Mouse (Mus musculus): ENCODE measurements at regions not wholly inside any gene's neighbourhood (a gene's known extent, or its start where the extent isn't known, plus 50 kb on each side); places are given as distances from the start of the nearest gene placed in this dataset.
A peak's percentile ranks its signal among the peaks of the same experiment; 100 is the strongest.

DNA sequence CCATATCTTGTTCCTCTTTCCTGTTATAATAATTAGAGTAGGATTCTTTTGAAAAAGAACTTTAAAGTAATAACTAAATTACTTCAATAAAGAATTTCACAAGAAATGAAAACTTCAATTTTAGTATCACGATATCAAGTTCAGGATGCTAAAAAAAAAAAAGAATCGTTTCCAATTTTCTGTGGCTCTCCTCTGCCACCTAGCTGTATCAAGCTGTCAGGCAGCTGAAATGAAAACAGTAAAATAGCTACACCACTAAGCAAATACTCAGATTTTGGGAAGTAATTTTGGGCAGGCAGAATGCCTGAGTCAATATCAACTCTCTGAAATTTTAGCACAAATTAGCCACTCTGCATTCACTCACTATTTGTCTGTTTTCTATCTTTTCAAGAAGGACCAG is 694.5 kb upstream of the Arrdc3 start:
- DNase-seq (ENCODE audit: low spot score in 2 of 2): no peak

DNA sequence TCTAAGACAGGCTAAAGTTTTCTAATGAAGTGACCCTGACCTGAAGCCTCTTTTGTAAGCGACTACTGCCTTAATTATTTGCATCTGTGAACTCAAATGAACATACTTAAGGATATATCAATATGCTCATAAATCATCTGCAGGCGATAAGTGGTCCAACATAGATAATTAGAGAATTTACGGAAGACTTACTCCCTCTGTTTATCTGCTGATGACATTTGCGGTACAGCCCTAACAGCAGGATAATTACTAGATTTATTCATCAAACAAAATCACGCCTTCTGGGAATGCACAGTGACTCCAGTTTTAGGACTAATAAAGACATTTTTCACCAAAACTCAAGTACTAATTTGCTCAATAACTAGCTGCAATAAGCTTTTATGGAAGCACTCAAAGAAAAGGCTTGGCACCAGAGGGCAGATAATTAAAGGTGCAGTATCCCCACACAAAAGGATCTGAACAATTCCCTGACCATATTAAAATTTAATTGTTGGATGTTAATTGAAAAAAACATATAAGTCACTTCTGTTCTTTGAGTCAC is 688.0 kb upstream of the Arrdc3 start:
- no peak for DNase-seq (ENCODE audit: low spot score in 2 of 2)

DNA sequence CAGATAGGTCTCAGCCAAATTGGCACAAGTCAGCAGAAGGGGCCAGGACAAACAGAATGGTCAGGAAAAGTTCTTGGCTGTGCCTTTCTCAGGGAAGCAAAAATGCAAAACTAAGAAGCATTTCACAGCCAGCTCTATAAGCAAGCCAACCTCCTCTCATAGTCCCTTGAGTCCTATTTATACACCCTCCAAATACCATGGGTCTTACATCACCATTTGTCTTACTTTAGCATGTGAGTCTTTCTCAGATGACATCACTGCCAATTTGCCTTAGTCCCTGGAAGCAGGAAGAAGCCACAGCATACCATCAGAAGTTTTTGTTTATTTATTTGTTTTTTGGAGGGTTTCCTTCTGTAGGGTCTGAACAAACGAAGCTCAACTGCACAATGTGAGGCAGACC is 659.1 kb upstream of the Arrdc3 start:
- DNase-seq (ENCODE audit: low spot score in 2 of 2): no peak

DNA sequence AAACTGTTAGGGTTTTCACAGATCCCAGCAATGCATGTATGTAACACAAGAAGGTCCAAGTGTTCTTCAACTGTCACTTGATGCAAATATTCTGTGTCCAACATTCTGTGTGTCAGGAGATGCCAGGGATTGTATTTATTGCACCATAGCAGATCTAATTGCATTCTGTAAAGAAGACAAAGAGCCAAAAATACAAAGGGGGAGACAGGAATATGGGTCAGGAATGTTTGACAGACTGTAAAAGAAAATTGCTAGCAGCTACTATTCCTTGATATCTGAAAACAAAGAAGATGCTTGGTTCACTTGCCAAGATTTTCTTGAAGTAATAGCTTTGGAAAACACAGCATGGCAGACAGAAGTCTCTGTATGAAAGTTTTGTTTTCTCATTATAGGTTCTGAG is 651.8 kb upstream of the Arrdc3 start:
- DNase-seq (ENCODE audit: low spot score in 2 of 2): no peak

DNA sequence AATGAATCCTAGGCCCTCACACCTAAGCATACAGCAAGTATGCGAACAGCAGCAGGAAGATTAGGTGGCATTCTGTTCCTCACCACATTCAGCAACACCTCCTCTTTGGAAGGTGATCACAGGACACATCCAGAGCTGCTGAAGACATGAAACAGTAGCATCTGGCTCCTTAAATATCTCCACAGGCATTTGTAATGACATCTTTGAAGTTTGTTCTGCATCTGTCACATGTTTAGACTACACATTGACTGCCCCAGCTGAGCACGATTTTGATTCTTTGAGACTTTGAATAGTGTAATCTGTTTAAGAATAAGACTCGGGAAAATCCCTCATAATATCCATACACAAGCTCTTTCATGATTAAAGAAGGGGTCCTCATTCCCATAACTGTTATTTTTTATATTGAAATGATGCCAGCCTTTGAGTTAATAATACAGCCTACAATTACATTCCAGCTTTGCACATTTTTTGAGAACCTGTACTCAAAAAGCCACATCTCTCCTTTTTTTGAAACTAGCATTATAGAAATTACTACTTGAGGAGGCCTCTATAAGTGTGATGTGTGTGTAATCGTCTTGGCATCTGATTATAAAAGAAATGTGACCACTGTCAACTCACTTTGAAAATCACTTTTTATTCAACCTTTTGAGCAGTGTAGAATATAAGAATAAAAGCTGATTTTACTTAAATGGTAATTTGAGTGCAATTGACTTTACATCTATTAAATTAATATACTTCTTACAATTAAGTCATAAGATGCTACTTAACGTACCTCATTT is 647.7 kb upstream of the Arrdc3 start:
- no peak for DNase-seq (ENCODE audit: low spot score in 2 of 2)

DNA sequence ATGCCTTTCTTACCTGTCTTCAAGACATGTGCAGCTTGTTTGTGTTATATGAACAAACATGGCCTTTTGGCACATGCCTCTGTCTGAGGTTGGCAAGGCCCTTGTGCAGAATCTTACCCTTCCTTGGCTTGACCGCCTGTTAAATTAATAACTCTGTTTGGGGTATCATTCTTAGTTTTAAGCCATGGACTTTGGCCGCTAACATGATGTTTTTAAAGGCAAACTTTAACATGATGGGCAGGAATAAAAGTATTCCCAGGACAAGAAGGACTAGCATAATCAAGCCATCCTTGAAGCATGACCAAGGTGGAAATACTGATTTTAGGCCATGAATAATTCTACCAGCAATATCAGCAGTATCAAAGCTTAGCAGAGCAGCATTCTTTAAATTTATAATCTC is 620.4 kb upstream of the Arrdc3 start:
- DNase-seq (ENCODE audit: low spot score in 2 of 2): no peak

DNA sequence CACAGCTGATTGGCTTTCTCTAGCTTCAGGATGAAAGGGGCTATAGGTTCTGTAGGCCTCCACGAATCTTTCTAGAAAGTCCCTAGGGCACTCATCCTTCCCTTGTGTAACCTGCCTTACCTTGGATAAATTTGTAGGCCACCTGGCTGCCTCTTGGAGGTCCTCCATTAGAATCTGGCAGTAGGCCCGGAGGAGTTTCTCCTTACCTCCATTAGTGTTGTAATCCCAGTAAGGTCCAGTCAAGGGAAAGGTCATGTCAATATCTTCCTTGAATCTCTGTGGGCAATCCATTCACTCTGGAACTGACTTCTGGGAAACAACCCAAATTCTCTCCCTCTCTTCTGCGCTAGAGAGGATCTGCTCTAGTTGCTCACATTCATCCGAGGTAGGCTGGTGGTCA is 616.1 kb upstream of the Arrdc3 start:
- DNase-seq (ENCODE audit: low spot score in 2 of 2): no peak

DNA sequence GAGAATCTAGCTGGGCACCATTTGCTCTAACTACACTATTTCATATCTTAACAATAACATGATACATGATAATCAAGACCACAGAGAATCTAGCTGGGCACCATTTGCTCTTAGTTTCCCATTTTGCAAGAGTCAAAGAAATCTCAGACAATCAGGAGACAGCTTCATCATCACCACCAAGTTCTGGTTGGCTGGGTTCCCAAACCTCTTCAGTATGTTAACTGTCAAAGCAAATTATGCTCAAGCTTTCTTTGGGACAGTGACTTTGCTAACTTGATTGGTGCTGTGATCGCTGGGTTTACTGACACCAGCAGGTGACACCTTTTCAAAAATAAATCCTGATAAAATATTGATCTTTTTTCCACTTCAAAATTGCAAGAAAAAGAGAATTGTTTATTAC is 609.2 kb upstream of the Arrdc3 start:
- no peak for DNase-seq (ENCODE audit: low spot score in 2 of 2)

DNA sequence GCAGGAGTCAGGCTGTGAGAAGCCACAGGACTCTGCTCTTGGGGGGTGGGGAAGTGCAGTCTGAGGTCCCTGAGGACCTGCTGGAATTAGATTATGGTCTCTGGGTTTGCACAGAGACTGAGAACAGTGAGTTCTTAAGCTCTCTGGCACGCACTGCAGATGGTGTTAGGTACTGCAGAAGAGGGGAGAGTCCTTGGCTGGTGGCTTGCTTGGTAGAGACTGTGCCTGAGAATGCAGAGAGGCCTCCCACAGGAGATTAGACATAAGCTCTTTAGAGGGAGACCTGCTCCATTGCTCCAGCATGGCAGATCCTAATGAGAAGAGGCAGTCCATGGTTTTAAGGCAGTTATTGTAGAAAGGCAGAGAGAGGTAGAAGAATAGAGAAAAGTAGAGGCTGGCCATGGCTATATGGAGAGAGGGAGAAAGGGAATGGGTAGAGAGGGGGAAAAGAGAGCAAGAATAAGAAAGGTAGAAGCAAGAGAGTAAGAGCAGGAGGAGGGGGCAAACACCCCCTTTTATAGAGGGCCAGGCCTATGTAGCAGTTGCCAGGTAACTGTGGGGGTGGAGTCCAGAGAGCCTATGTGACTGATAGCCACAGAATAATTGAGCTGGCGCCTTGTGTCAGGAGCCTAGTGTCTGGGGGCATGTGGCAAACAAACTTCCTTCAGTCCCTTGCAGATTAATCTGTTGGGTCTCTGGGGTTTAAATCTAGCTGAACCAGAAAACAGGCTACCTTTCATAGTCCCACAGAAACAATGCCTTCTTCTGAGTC is 591.3 kb upstream of the Arrdc3 start:
- no peak for DNase-seq (ENCODE audit: low spot score in 2 of 2)

DNA sequence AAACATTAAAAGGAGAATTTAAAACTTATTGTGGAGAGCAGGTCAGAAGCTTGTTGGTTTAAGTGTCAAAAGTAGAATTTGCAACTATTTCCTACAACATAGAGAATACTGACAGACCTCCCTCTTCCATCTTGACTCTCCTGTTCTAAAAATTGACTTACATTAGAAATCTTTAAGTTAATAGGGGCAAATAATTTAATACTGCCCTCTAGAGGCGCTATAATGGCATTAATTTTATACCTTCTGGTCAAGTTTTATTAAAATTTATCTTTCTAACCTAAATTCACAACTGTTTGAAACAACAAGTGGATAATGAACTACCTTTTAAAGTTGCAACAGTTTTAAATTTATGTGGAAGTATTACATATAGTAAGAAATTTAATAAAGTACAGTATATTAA is 587.5 kb upstream of the Arrdc3 start:
- no peak for DNase-seq (ENCODE audit: low spot score in 2 of 2)

DNA sequence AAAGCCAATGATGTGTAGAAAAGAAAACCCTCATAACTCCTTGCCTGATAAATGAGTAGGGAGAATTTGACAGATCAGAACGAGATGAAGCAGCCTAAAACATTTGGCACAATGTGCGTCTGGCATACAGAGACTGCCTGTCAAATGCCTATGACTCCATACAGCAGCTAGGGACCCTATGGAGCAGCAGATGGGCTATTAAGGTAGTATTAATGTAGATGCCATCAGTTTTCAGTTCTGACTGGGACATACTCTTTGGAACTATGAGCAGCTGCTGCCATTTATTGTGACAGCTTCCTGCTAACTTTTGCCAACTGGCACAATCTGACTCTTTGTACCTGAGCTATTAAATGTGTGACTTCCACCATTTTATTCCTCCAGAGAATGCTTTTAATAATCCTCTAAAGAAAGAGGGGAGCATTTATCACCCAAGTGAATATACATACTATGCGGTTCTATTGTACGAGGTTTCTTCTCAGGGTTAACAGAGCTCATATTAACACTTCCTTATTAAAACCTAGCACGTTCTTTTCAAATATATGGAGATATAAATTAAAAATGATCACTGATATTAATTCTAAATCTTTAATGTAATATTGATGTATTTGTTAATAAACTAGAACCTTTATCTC is 549.0 kb upstream of the Arrdc3 start:
- DNase-seq (ENCODE audit: low spot score in 2 of 2): peak; percentile 2 to 4

DNA sequence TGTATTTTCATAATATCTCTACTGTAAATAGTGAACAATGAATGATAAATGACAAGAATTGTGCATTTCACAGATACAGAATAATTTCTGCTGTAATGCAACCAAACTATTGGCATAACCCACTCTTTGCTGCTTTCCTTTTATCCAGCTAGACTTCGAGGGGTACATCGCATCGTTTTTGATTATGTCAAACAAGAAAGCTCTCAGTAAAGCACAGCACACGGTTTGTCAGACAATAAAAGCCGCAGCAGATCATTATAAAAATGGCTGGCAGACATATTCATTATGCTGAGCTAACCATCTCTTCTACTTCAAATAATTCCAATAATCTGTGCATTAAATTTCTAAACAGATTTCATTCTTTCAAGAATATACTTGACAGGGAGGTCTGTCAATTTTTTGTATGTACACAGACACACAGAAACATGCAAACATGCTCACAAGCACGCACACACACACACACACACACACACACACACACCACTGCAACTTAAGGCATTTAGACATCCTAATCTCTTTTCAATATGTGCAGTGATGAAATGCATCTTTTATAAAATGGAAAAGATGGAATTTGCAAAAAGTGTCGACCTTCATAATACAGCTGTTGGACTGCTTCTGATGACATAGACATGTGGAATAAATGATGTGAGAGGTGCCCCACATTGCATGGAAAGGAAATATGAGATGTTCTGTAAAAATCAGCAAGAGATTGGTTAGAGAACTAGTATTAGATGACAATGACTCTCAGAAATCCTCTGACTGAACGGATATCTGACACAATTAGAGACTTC is 548.1 kb upstream of the Arrdc3 start:
- DNase-seq (ENCODE audit: low spot score in 2 of 2): no peak

DNA sequence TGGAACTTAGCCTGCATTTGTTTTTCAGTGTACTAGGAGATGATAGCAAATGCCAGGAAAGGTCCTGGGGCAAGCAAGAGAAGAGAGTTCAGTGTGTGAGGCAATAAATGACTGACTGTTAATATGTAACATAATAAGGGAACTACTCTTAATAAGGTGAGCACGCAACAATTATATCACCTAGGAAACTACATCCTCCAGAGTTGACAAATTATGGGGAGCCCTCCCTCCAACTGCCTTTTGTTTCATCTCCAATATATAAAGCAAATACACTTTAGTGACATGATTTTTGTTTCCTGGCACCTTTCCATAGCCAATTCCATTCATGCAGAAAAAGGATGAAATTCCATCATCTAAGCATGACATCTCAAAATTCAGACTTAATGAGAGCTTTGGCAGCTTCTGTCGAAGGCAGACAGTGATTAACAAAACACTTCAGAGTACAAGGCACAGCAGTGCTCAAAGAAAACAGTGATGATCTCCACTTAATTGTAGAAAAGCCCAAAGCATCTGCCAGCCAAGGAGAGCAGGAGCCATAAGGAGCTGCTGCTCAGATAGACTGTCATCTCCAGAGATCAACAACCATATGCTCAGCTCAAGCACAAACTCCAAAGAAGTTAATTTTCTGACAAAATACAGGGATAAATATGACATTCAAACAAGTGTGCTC is 536.1 kb upstream of the Arrdc3 start:
- peak; percentile 3 to 16 for DNase-seq (ENCODE audit: low spot score in 2 of 2)

DNA sequence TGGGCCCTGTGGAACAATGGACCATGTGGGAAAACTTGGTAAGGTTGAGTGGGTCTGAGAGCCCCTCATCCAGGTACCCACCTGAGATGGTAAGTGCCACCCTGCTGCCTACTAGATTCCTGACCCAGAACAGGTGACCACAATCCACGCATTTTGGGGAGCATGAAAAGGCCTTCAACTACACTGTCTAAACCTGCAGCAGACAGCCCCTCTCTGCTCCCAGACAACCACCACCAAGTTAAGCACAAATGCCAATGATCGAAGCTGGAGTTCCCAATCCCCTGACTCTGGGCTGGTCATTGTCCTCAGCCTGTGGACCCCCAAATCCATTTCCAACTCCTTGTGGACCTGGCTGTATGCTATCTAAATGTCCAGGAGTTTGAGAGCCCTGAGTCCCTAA is 517.2 kb upstream of the Arrdc3 start:
- DNase-seq (ENCODE audit: low spot score in 2 of 2): no peak

DNA sequence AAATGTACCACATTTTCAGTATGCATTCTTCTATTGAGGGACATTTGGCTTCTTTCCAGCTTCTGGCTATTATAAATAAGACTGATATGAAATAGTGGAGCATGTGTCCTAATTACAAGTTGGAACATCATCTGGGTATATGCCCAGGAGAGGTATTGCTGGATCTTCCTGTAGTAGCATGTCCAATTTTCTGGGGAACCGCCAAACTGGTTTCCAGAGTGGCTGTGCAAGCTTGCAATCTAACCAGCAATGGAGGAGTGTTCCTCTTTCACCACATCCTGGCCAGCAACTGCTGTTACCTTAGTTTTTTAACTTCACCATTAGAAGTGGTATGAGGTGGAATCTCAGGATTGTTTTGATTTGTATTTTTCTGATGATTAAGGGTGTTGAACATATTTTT is 512.7 kb upstream of the Arrdc3 start:
- no peak for DNase-seq (ENCODE audit: low spot score in 2 of 2)

DNA sequence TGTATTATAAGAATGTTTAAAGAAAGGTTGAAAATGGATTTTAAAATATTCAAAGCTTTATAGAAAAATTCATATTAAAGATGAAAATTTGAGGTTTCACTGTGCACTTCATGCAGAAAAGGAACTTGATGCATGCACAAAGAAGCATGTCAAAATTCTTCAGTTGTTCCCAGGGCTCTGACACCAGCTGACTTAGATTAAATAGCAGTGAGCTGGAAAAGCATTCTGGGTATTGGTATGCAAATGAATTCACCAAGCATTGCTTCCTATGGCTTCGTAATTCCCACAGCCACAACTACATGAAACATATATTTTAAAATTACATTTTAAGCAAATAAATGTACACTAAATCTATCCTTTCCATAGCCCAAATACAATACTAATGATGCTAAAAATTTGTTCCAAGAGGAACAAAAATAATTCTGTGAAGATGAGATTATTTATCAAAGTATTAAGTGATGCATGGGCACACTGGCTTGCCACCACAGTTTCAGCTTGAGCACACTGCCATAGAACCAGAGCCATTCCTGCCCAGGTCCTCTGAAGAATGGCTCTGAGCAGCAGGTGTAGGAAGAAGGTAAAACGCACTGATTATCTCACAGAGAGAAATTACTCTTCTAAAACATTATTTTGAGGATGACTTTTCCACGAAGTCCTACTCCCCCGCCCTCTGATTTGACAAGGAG is 501.8 kb upstream of the Arrdc3 start:
- DNase-seq (ENCODE audit: low spot score in 2 of 2): no peak

DNA sequence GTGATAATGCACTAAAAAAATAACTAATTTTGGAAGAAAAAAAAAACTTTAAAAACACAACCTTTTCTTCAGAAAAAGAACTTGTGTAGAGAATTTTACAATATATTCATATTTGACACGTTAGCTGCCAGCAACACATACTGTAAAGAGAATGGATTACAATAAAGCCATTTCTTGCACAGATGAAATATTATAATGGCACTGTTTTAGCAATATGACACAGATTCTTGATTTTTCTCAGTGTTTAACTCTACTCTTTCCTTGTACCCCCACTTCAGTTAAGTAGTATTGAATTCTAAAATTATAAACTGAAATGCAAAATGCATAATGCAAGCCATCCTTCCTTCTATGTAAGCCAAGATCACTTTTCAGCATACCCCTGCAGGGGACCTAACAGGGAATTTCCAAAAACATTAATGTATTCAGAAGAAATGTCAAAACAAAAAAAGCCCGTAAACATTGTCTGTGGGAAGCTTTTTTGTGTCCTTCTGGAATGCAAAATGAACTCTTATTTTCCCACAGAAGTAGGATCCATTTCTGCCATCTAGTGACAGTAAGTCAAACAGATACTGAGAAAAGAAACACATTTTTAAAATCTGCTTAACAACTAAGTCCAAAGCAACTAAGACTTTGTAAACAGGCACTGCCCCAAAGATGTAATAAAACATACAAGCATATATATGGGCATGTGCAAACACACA is 501.1 kb upstream of the Arrdc3 start:
- peak in 1 of 2 experiments; percentile 6 for DNase-seq (ENCODE audit: low spot score in 2 of 2)

DNA sequence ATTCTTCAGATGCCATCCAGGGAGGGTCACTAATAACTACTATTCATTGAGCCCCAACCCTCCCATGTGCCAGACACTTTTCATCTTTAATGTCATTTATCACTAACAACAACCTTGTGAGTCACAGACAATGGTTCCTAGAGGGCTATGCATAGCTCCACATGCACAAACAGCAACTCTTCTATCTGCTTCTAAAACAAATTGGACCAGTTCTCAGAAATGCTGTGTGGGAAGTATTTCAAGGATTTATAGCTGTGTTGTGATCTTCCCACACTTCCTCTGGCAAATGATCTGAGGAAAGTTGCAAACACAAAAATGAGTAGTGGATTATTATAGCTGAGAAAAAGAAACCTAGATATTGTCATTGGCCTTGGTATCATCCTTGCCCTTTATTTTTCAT is 474.3 kb upstream of the Arrdc3 start:
- DNase-seq (ENCODE audit: low spot score in 2 of 2): no peak

DNA sequence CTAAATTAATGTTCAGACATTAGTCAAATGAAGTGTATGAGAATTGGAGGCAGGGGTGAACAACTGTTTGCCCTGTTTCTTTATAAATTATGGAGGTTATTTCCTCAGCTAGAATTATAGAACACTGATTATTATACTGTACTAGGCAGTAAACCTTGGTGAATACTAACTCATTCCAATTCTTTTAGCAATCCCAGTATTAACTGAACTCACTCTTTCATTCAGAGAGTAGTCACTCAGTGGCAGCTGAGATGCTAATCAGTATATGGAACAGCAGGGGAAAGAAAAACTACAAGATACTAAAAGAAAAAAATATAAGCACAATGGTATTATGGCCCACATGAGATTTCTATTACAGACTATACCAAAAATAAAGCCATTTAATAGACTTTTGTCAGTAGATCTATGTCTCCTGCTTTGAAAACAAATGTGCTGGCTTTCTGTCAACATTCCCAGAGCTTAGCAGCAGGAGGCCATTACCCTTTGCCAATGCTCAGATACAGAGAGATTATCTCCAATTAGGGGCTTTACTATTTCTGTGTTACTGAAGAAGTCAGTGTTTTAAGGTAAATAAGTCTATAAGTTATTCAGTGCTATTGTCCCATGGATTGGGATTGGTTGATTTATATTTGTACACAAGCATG is 473.3 kb upstream of the Arrdc3 start:
- DNase-seq (ENCODE audit: low spot score in 2 of 2): peak in 1 of 2 experiments; percentile 52

Measured in layer of hippocampus, postnatal 14 days (tissue).